Mouse (Mus musculus): Measurements from ENCODE around the gene Rbbp4. TPM values are rescaled to one million over a fixed set of nuclear protein-coding genes. Genes with fewer than 3 reads are reported as not detected.

Rbbp4 gene
- polyA plus RNA-seq, 1 experiment from 2014 or later = 153 TPM

DNA sequence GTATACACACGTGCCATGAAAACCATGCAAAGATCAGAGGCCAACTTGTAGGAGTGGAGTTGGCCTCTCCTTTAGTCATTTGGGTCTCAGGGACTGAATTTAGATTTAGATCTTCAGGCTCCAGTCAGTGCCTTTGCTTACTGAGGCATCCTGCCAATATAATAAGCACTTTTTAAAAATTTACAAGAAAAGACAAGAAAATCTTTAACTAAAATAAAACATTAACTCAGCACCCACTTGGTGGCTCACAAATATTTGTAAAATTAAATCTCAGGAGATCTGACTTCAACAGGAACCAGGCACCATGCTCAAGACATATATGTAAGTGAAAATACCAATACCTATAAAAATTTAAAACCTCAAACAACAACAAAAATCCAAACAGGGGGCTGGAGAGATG lies 14.3 kb downstream of the Rbbp4 start:
- Histone ChIP-seq H3K4me2 (replicated peaks; ENCODE audit: low read depth) (no peak overlapping the region), H3K9ac (ENCODE audit: low read length) (no peak overlapping the region), H3K27me3 (ENCODE audit: control insufficient read depth, insufficient read depth, low read length) (no peaks in the 10 kb centered on the region), H3K27ac (replicated peaks) (no peak overlapping the region), H3K36me3 (ENCODE audit: control insufficient read depth, insufficient read depth, low read length) (peaks cover 17% of the 10 kb centered on the region), H3K4me3 (ENCODE audit: low read depth, low read length) (no peak overlapping the region), H3K4me1 (replicated peaks; ENCODE audit: control insufficient read depth, insufficient read depth) (no peaks in the 10 kb centered on the region), H3K9me3 (ENCODE audit: control insufficient read depth, low read length) (no peaks in the 10 kb centered on the region)
- TF ChIP-seq CTCF (IDR thresholded peaks at IDR 0.05; ENCODE audit: low read depth) = no peak
- no peak for TF ChIP-seq EP300 (optimal IDR thresholded peaks at IDR 0.05)
- 78% methylated on average over 1 of the region's 1 CpGs for WGBS
- DNase-seq (ENCODE audit: low spot score) = no peak
- ATAC-seq (ENCODE audit: low FRiP score, low TSS enrichment) = no peak

DNA sequence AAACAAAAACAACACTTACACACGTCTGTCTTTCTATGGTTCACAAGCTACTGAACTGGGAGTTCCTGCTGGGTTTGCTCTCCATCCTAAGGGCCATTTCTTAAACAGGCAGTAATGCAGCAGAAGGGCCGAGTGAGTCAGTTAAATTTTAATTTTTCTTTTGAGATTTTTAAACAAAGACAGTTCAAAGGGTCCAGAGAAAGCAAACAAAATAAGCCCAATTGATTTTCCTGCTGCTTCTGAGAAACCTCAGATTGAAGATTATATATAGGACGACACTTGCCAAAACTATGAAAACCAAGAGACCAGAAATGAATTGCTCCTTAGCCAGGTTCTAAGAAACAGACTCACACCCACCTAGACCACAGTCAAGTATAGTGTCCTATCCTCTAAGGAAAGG lies 21.3 kb downstream of the Rbbp4 start:
- Histone ChIP-seq H3K4me1 (replicated peaks; ENCODE audit: control insufficient read depth, insufficient read depth) (no peaks in the 10 kb centered on the region), H3K4me2 (replicated peaks; ENCODE audit: low read depth) (no peak overlapping the region), H3K4me3 (ENCODE audit: low read depth, low read length) (no peak overlapping the region), H3K27me3 (ENCODE audit: control insufficient read depth, insufficient read depth, low read length) (no peaks in the 10 kb centered on the region), H3K27ac (replicated peaks) (no peak overlapping the region), H3K9ac (ENCODE audit: low read length) (no peak overlapping the region), H3K9me3 (ENCODE audit: control insufficient read depth, low read length) (no peaks in the 10 kb centered on the region), H3K36me3 (ENCODE audit: control insufficient read depth, insufficient read depth, low read length) (peaks cover 15% of the 10 kb centered on the region)
- ATAC-seq (ENCODE audit: low FRiP score, low TSS enrichment) (no peak), DNase-seq (ENCODE audit: low spot score) (no peak)
- WGBS = 47% methylated on average over 3 of the region's 3 CpGs
- TF ChIP-seq EP300 (optimal IDR thresholded peaks at IDR 0.05) = no peak

GRCm38 (mm10) chr4:129307936-129308335 lies 27.2 kb downstream of the Rbbp4 start:
- no peak overlapping the region for H3K9ac ChIP-seq (ENCODE audit: low read length)
- H3K9me3 ChIP-seq (ENCODE audit: control insufficient read depth, low read length) = no peaks in the 10 kb centered on the region
- no peak overlapping the region for H3K4me3 ChIP-seq (ENCODE audit: low read depth, low read length)
- H3K36me3 ChIP-seq (ENCODE audit: control insufficient read depth, insufficient read depth, low read length) = peaks cover 16% of the 10 kb centered on the region
- 81% methylated on average over 1 of the region's 1 CpGs for WGBS
- DNase-seq (ENCODE audit: low spot score) (no peak), ATAC-seq (ENCODE audit: low FRiP score, low TSS enrichment) (no peak)
- TF ChIP-seq CTCF (IDR thresholded peaks at IDR 0.05; ENCODE audit: low read depth) (no peak), EP300 (optimal IDR thresholded peaks at IDR 0.05) (no peak)
- H3K4me1 ChIP-seq (replicated peaks; ENCODE audit: control insufficient read depth, insufficient read depth) = no peaks in the 10 kb centered on the region
- H3K27ac ChIP-seq (replicated peaks) = no peak overlapping the region
- no peaks in the 10 kb centered on the region for H3K27me3 ChIP-seq (ENCODE audit: control insufficient read depth, insufficient read depth, low read length)
- no peak overlapping the region for H3K4me2 ChIP-seq (replicated peaks; ENCODE audit: low read depth)

GRCm38 (mm10) chr4:129304306-129304705 lies 30.9 kb downstream of the Rbbp4 start:
- H3K9me3 ChIP-seq (ENCODE audit: control insufficient read depth, low read length) = no peaks in the 10 kb centered on the region
- peaks cover 11% of the 10 kb centered on the region for H3K36me3 ChIP-seq (ENCODE audit: control insufficient read depth, insufficient read depth, low read length)
- H3K4me3 ChIP-seq (ENCODE audit: low read depth, low read length) = no peak overlapping the region
- DNase-seq (ENCODE audit: low spot score) = no peak
- no peak for ATAC-seq (ENCODE audit: low FRiP score, low TSS enrichment)
- no peak overlapping the region for H3K4me2 ChIP-seq (replicated peaks; ENCODE audit: low read depth)
- TF ChIP-seq CTCF (IDR thresholded peaks at IDR 0.05; ENCODE audit: low read depth) = no peak
- no peak for TF ChIP-seq EP300 (optimal IDR thresholded peaks at IDR 0.05)
- no peak overlapping the region for H3K9ac ChIP-seq (ENCODE audit: low read length)
- H3K4me1 ChIP-seq (replicated peaks; ENCODE audit: control insufficient read depth, insufficient read depth) = no peaks in the 10 kb centered on the region
- H3K27ac ChIP-seq (replicated peaks) = no peak overlapping the region
- WGBS = 33% methylated on average over 1 of the region's 1 CpGs
- no peaks in the 10 kb centered on the region for H3K27me3 ChIP-seq (ENCODE audit: control insufficient read depth, insufficient read depth, low read length)

DNA sequence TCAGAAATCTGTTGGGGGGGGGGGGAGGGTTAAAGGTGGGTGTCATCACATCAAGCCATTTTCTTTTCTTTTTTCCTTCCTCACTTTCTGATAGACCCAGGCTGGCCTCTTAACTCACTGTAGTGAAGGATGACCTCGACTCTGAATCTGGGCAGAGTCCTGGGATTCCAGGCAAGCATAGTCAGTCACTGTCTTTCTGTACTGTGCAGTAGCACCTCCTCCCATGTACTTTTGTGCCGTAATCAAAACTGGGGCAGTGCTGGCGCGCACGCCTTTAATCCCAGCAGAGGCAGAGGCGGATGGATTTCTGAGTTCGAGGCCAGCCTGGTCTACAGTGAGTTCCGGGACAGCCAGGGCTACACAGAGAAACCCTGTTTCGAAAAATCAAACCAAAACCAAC lies 31.4 kb downstream of the Rbbp4 start:
- Histone ChIP-seq H3K4me1 (replicated peaks; ENCODE audit: control insufficient read depth, insufficient read depth) (no peaks in the 10 kb centered on the region), H3K27me3 (ENCODE audit: control insufficient read depth, insufficient read depth, low read length) (no peaks in the 10 kb centered on the region), H3K4me3 (ENCODE audit: low read depth, low read length) (no peak overlapping the region), H3K36me3 (ENCODE audit: control insufficient read depth, insufficient read depth, low read length) (peaks cover 11% of the 10 kb centered on the region), H3K9ac (ENCODE audit: low read length) (no peak overlapping the region), H3K27ac (replicated peaks) (no peak overlapping the region), H3K4me2 (replicated peaks; ENCODE audit: low read depth) (no peak overlapping the region), H3K9me3 (ENCODE audit: control insufficient read depth, low read length) (no peaks in the 10 kb centered on the region)
- no peak for TF ChIP-seq EP300 (optimal IDR thresholded peaks at IDR 0.05)
- no peak for TF ChIP-seq CTCF (IDR thresholded peaks at IDR 0.05; ENCODE audit: low read depth)
- DNase-seq (ENCODE audit: low spot score) (no peak), ATAC-seq (ENCODE audit: low FRiP score, low TSS enrichment) (peak; percentile 51)
- WGBS = 81% methylated on average over 9 of the region's 9 CpGs

- 0 out of 2 replicates have a peak, but pooled peaks cover under 1% of the 10 kb centered on the region for H3K4me1 ChIP-seq (replicated peaks; ENCODE audit: control insufficient read depth, insufficient read depth)
- H3K27me3 ChIP-seq (ENCODE audit: control insufficient read depth, insufficient read depth, low read length) = no peaks in the 10 kb centered on the region
- no peak for DNase-seq (ENCODE audit: low spot score)
- no peak overlapping the region for H3K4me2 ChIP-seq (replicated peaks; ENCODE audit: low read depth)
- H3K36me3 ChIP-seq (ENCODE audit: control insufficient read depth, insufficient read depth, low read length) = peaks cover 7% of the 10 kb centered on the region
- no peak for TF ChIP-seq EP300 (optimal IDR thresholded peaks at IDR 0.05)
- no peak for TF ChIP-seq CTCF (IDR thresholded peaks at IDR 0.05; ENCODE audit: low read depth)
- no peak overlapping the region for H3K27ac ChIP-seq (replicated peaks)
- no peaks in the 10 kb centered on the region for H3K9me3 ChIP-seq (ENCODE audit: control insufficient read depth, low read length)
- H3K9ac ChIP-seq (ENCODE audit: low read length) = no peak overlapping the region
- no peak overlapping the region for H3K4me3 ChIP-seq (ENCODE audit: low read depth, low read length)
- WGBS = 68% methylated on average over 5 of the region's 5 CpGs
- ATAC-seq (ENCODE audit: low FRiP score, low TSS enrichment) = peak; percentile 36; the same call in 1 of the 2 replicates
Measured at GRCm38 (mm10) chr4:129303401-129303800, 31.8 kb downstream of the Rbbp4 start.
